Mouse (Mus musculus) spleen, embryonic (tissue): ENCODE data around the gene Prss54.

ENCODE experiments used
- CTCF ChIA-PET: fragments of 350-600 bp; sonication (Branson Sonifier 250); formaldehyde crosslinking; loops from one replicate; lab custom pipeline; 2022; lab: Charles Lee

Prss54 gene

DNA sequence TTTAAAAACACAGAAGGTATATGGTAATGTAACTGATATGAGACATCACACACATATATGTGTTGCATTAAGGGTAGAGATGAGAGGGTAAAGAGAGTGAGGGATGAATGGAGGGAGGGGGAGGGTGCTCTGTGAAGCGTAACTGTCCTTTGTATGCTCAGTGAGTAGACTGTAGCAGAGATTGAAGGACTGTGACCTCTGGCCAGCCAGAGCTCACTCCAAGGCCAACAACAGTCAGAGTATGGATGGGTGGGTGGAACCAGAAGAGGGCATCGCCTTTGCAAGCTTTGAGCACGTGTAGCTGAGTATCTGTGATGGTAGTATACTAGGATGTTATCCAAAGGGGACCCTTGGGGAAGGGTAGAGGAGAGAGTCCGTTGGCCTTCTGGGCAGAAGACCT is 24.6 kb downstream of the Prss54 start:
- CTCF ChIA-PET, result no interaction called here

DNA sequence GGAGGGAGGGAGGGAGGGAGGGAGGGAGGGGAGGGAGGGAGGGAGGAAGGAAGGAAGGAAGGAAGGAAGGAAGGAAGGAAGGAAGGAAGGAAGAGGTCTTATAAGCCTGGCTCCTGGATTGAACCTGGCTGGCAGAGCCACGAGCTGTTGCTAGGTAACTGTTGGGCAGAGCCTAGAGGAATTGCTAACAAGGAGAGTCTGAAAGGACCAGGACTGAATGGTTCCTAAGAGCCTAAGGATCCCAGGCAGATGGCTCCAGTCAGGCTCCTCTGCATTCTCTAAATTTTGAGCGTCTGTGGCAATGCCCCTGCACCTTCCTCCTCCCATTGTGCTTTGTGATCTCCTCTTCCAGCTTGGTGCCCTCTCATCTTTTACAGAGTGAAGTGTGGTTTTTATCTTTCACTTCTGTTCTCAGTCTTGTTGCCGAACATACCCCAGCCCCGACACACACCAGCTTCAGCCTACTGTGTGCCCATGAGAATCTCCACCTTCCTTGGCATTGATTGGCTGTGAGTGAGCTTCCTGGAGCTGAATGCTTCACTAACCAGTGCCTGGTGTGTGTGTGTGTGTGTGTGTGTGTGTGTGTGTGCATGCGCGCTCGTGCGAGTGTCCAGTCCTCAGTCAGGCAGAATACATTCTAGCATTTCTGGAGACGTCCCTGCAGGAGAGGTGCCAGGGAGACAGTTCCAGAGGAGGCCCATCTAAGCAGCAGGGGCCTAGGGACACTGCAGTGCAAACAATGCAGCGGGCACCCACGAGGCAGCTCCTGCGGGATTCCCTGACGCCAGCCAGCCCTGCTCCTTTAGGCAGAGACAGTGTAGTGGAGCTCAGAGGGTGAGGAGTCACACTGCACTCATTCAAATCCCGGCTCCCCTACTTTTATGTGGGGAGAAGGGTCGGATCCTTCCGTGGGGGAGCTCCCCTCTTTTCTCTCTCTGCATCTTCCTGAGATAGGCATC is 26.0 kb downstream of the Prss54 start:
- CTCF ChIA-PET, result no interaction called here

DNA sequence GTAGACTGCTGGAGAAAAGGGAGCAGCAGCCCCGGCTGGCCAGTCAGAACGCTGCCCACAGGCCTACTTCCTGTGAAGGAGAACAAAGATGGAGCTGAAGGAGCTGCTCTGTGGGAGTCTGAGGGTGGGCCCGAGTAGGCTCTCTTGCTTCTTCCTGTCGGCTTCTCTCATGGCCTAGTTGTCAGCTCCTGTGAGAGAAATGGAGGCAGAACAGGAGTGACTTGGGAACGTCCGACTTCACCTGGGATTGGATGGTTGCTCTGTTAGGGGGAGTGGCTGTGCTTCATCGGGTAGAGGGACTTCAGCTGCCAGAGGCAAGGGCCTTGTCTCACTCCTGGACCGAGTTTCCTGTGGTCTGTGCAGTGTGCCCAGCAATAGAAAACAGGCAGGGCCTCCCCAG is 28.2 kb downstream of the Prss54 start:
- CTCF ChIA-PET, result no interaction called here

DNA sequence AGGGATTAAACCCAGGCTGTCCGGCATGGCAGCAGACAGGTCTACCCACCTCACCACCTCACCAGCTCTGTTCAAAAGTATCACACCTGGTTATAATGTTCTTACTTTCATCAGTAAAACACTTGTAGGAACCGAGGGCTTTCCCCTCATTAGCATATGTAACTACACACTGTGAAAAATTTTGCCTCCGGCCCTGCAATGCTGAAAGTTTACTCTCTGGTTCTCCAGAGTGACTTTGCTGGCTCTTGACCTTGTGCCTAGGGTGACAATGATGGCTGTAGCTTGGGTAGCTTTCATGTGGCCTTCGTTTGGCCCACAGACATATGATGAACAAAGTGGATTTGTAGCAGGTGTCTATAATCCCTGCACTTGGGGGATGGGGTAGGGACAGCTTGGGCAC is 29.2 kb downstream of the Prss54 start:
- CTCF ChIA-PET, result interaction anchor here (0.6 kb wide), 1 partner anchor 10 kb away, joined by 8 read pairs; no protein-coding TSS in a partner anchor

DNA sequence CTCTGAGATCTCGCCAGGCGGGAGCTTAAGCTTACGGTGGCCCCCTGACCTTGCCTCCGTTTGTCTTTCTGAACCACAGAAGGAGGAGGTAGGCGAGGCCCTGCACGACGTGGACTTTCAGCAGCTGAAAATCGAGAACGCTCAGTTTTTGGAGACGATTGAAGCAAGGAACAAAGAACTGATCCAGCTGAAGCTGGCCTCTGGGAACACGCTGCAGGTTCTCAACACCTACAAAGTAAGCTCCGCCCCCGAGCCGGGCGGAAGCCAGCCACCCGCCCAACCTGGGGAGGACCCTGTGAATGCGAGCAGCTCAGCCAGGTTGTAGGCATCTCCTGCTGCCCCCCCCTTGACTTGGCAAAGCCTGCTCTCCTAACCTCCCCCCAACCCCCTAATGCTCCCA is 30.3 kb downstream of the Prss54 start:
- CTCF ChIA-PET, result no interaction called here

DNA sequence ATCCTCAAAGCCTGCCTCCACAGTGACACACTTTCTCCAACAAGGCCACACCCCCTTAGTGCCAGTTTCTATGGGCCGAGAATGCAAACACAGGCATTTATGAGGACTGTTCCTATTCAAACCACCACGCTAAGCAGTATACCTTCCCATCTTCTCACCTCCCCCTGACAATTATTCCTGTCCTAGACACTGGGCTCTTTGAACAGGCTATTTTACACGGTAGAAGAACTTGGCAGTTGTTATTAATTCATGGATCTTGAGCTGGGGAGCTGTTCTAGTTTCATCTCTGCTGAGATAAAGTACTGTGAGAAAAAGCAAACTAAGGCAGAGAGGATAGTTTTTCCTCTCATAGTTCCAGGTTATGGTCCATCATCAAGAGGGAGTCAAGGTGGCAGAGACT is 33.1 kb downstream of the Prss54 start:
- CTCF ChIA-PET, result no interaction called here

DNA sequence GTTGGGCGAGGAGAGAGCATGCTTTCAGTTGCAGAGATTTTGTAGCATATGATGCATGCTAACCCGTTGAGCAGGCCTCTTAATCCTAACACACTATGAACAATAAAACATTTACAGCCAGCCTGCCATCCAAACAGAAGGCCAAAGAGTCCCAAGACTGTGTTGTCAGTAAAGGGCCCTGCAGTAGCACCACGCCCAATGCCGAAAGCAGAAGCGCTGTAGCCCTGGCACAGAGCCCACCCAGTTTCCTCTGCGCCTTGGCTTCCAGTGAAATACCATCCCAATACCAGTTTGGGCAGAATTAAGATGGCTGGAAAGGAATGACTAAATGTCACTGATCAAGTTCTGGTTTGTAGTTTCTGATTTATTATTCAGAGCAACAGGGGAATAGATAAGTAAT is 33.9 kb downstream of the Prss54 start:
- CTCF ChIA-PET, result no interaction called here

DNA sequence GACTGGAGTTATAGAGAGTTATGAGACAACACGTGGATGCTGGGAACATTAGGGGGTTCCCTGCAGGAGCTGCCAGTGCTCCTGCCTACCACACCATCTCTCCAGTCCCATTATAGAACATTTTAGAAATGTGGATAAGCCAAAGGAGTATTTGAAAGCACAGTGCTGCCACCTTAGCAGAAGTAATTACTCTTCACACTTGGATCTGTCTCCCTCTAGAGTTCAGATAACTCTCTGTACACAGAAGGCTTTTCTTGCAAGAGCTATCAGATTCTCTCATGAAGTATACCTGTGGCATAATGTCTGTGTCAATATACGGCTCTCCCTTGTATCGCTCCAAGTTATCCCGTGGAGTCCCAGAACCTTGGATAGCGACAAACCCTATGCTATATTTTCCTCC is 36.7 kb downstream of the Prss54 start:
- CTCF ChIA-PET, result no interaction called here

DNA sequence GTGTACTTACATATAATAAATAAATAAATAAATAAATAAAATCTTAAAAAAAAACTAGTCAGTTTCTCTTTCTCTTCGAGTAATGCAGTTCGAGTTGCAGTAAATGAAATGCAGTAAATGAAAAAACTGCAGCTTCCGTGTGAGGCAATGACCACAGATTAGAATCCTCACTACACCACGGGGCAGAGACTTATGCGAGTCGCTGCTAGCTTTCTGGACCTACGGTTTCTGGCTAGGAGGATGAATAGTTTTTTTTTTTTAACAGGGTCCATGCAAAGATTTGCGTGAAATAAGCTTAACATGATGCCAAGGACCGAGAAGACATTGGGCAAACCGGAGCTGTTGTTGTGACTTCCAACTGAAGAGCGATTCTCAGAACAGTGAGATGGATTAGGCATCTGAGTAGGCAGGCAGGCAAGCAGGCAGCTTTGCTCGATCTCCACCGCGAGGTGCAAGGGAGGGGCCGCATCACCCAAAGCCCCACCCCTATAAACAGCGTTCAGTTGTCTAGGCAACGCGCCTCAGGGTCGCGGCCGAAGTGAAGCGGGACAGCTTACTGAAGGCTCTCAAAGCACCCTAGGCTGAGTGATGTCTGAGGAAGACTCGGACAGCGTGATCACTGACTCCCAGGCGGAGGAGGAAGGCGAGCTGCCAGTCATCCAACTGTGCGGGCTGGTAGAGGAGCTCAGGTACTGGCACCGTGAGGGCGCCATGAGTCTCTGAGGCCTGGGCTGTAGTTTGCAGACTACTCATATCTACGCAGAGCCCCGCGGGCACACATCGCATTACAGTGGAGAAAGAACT is 42.4 kb downstream of the Prss54 start, which contains the start of gene Ccdc113:
Gene Ccdc113, plus strand, starts transcription at position 502 of the 804 bp plus-strand sequence.
- CTCF ChIA-PET, result no interaction called here

DNA sequence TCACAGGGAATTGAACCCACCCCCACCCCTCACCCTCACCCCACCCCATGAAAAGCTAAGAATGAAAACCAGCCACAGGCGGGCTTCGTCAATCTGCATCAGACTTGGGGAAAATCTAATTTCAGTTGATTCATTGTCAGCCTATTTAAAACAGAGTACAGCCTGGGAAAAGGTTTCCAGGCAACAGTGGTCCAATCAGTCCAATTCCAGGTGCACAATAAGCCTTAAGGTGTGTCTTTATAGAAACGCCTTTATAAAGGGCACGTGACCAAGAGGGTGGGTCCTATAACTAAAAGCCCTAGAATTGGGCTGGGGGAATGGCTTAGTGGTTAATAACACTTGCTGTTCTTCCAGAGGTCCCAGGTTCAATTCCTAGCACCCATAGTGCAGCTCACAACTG is 43.9 kb downstream of the Prss54 start:
- CTCF ChIA-PET, result interaction anchor here (0.9 kb wide), 1 partner anchor 531 kb away, joined by 3 read pairs; no protein-coding TSS in a partner anchor

DNA sequence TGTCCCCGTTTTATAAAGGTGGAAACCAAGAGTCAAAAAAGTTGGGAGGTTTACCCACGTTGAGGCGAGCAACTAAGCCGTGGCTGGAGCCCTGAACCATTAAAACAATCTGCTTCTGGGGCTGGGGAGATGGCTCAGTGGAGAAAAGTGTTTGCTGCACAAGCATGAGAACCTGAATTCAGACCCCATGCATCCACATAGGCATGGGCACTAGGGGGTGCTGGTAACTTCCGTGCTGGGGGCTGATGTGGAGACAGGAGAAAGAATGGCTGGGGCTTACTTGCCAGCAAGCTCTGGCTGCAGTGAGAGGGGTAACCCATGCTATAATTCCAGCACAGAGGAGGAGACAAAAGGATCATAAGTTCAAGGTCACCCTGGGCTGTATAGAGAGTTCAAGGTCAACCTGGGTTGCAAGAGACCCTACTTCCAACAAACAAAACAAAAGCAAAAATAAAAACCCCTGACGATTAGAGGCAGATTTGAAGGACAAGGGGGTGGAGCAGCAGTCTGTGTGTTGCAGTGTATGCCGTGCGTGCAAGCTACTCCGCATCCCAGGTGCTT is 47.3 kb downstream of the Prss54 start:
- CTCF ChIA-PET, result no interaction called here

DNA sequence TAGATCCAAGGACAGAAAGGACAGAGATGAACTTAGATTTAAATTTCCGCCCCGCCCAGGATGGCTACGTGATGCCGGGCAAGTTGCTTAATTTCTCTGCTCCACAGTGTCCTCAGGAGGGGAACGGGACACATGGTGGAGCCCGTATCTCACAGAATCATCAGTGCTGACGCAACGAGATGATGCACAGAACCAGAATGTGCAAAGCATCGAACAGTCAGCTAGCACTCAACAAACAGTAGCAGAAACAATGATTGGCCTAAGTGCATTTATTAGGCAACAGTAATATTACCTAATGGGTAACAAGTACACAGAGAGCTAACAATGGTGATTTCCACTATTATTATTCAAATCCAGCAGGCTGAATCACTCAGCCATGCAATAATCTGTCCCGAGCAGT is 47.9 kb downstream of the Prss54 start:
- CTCF ChIA-PET, result no interaction called here

DNA sequence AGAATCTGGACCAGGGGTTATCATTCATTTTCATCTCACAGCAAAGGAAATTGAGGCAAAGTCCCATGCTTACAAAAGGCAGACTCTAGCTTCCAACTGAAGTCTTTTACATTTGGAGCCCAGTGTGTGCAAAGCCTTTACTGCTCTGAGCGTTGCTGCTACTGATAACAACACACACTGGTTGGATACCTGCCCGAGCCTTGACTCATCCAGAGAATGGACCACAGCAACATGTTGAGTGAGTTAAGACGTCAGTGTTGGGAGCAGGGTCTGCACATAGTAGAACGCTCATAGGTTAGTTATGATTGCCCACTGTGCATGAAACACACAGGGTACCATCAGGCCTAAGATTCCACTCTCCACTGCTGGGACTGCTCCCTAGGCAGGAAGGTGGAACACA is 52.1 kb downstream of the Prss54 start:
- CTCF ChIA-PET, result no interaction called here

DNA sequence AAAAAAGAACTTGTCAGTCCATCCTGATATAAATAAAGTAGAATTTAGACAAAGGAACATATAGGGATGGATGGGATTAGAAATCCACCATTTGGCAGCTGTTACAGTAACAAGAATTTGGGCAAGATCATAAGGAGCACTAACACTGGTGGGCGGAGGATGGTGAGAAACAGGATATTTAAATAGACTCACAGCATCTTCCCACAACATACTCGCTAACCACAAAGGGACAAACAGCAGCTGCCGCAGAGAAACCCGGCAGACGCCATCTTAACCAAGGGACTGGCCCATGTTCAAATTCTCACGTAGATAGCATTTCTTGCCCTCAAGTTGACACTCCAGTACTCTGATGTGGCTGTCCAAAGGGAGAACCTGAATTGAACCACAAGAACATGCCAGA is 59.2 kb downstream of the Prss54 start:
- CTCF ChIA-PET, result no interaction called here

DNA sequence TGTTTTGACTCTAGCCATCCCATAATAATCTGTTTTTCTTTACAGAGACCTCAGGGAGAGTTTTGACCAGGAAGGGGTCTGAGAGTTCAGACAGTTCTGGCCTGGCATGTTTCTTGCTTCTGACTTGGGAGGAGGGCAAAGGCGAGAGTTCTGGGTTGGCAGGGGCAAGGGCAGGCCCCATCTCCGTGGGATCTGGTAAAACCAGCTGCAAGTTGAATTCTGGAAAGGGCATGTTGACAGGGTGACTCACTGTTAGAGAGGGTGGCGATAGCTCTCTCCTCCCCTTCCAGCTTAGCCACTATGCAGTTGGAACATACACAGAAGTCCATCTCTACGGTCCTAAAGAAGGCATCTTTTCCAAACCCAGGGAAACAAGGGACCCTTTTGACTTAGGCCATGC is 62.9 kb downstream of the Prss54 start:
- CTCF ChIA-PET, result no interaction called here

DNA sequence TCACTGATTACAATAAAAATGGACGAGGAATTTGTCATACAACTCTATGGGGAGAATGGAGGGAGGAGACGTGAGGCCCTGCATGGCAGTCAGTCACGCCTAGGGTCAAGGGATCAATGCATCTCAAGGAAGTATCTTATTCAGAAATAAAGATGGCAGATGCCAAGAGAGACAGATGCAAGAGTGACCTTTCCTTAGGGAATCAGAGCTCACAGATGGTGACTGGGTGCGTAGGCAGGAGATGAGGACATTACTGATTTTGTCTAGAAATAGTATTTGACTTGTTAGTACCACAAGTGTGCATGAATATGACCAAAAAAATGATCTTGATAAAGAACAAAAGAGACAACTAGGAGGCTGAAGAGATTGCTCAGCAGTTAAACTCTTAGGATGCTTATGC is 63.9 kb downstream of the Prss54 start:
- CTCF ChIA-PET, result no interaction called here
